Mouse (Mus musculus) limb, embryonic 14.5 days (tissue): ENCODE measurements around the gene Tiam1. TPM values are rescaled to one million over a fixed set of nuclear protein-coding genes. Genes with fewer than 3 reads are reported as not detected.

Experiments used
- ATAC-seq: fragments of 200-750 bp; cut with Nextera tagmentation; 2 replicates; pipeline ENCODE4 v1.8.0; 2017; ENCODE audit warnings: low read depth, moderate number of reproducible peaks, moderate TSS enrichment; ENCODE audit not compliant: low FRiP score
- DNase-seq: peaks from one replicate; pipeline ENCODE4 v3.0.0-alpha.2; 2015; ENCODE audit warnings: low spot score
- H3K27ac ChIP-seq: fragments of 300-500 bp; sonication (generic); replicated peaks from 2 replicates; pipeline ENCODE4 v1.5.1; 2014; ENCODE audit warnings: low read depth, mild to moderate bottlenecking, low read length, moderate library complexity, mixed read lengths
- H3K27me3 ChIP-seq: fragments of 300-500 bp; sonication (generic); 2 replicates; pipeline ENCODE4 v1.6.1; 2014; ENCODE audit warnings: low read length, mixed read lengths; ENCODE audit not compliant: control insufficient read depth, insufficient read depth
- H3K36me3 ChIP-seq: fragments of 300-500 bp; sonication (generic); 2 replicates; pipeline ENCODE4 v1.6.1; 2014; ENCODE audit warnings: mild to moderate bottlenecking, low read length, moderate library complexity, mixed read lengths; ENCODE audit not compliant: control insufficient read depth, insufficient read depth
- H3K4me1 ChIP-seq: fragments of 300-500 bp; sonication (generic); 2 replicates; pipeline ENCODE4 v1.6.1; 2014; ENCODE audit warnings: antibody characterized with exemption, low read length, mixed read lengths; ENCODE audit not compliant: control insufficient read depth, insufficient read depth
- H3K4me2 ChIP-seq: fragments of 300-500 bp; sonication (generic); replicated peaks from 2 replicates; pipeline ENCODE4 v1.6.1; 2014; ENCODE audit warnings: low read depth, mild to moderate bottlenecking, low read length, moderate library complexity; ENCODE audit not compliant: severe bottlenecking
- H3K4me3 ChIP-seq: fragments of 300-500 bp; sonication (generic); replicated peaks from 2 replicates; pipeline ENCODE4 v1.5.1; 2014; ENCODE audit warnings: low read length
- H3K9ac ChIP-seq: fragments of 300-500 bp; sonication (generic); 2 replicates; pipeline ENCODE4 v1.6.1; 2014; ENCODE audit warnings: mild to moderate bottlenecking, low read depth, low read length, moderate library complexity; ENCODE audit not compliant: severe bottlenecking
- H3K9me3 ChIP-seq: fragments of 300-500 bp; sonication (generic); 2 replicates; pipeline ENCODE4 v1.6.1; 2016; ENCODE audit warnings: low read length; ENCODE audit not compliant: control insufficient read depth
- POLR2A ChIP-seq: fragments of 200-500 bp; IDR thresholded peaks from 2 replicates; pipeline ENCODE4 v1.8.0; 2012; ENCODE audit warnings: inconsistent platforms, mild to moderate bottlenecking, moderate library complexity, borderline replicate concordance; ENCODE audit not compliant: insufficient read depth, insufficient read length; ENCODE audit errors: extremely low read depth
- WGBS: fragments of 180-500 bp; shearing (Covaris S2); extraction: QIAGEN DNeasy Blood & Tissue Kit; methylation state at CpG from one replicate; pipeline ENCODE4 v1.1.7; 2014; 5-methylcytosine and 5-hydroxymethylcytosine counted together
- polyA plus RNA-seq, 2 experiments: library from polyadenylated mRNA; depleted of rRNA in 1 of 2; stranded (reverse) in 1 of 2; unstranded in 1 of 2; fragments of >200 nt; fragmentation: Nextera tagmentation in 1 of 2; extraction: Ambion mirVana in 1 of 2; gene quantifications; 2 replicates each; pipeline versions ENCODE4 v1.2.1 to v1.2.3; 2012 to 2014

Tiam1 gene
- polyA plus RNA-seq, 2 experiments: 22.4 to 54.9 TPM

DNA sequence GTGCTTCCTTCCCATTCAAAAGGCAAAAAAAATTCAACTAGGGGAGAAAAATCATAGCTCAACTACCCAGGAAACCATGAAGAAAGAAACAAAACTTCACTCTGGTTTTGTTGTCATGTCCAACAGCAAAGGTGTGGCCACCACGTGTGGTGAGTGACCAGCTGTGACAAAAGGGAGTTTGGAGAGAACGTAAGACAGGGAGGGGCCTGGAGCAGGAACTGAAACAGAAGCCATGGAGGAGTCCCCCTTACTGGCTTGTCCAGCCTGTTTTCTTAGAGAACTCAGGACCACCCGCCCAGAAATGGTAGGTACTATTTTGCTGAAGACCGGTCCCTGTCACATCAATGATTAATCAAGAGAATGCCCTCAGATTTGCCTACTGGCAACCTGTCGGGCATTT is 342.1 kb downstream of the Tiam1 start:
- Histone ChIP-seq H3K27me3 (no peaks in the 10 kb centered on the region), H3K9ac (no peak overlapping the region), H3K4me3 (no peak overlapping the region), H3K36me3 (peaks cover 50% of the 10 kb centered on the region), H3K9me3 (no peaks in the 10 kb centered on the region), H3K4me2 (no peak overlapping the region), H3K27ac (no peak overlapping the region), H3K4me1 (no peaks in the 10 kb centered on the region)
- 80% methylated on average over 5 of the region's 5 CpGs for WGBS
- no peak for ATAC-seq
- TF ChIP-seq POLR2A: no peak
- DNase-seq: no peak

DNA sequence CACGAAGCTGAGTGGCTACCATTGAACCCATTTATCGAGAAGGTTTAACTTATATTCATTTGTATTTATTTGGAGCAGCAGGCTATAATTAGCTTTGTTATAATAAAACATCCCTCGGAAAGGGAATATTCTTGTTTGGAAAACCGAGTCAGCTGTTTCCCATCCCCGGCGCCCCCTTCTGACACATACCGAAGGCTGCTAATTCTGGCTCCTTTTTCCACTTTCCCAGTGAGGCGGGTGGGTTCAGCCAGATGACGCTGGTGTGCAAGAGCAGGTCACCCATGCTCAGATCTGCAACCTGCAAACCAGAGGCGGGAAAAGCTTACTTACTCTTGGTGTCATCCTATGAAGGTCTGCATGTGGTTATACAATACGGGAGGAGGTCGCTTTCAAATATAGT is 343.8 kb downstream of the Tiam1 start:
- Histone ChIP-seq H3K9me3 (no peaks in the 10 kb centered on the region), H3K4me2 (no peak overlapping the region), H3K36me3 (peaks cover 47% of the 10 kb centered on the region), H3K27me3 (no peaks in the 10 kb centered on the region), H3K9ac (no peak overlapping the region), H3K4me1 (no peaks in the 10 kb centered on the region), H3K27ac (no peak overlapping the region), H3K4me3 (no peak overlapping the region)
- no peak for TF ChIP-seq POLR2A
- WGBS: 82% methylated on average over 12 of the region's 12 CpGs
- DNase-seq (no peak), ATAC-seq (no peak)

DNA sequence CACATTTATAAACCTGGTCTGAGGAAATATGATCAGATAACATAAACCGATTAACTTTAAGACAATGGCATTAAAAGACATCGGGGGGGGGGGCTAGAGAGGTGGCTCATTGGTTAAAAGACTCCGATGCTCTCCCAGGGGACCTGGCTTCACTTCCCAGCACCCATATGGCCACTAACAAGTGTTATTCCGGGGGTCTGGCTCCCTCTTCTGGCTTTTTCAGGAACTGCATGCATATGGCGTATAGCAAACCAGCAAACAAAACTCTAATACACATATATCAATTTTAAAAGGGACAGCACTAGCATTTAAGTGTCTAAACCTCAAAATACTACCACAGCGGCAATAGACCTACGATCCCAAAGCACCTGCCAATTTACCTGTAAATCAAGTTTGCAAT is 347.0 kb downstream of the Tiam1 start:
- Histone ChIP-seq H3K27ac (no peak overlapping the region), H3K4me3 (no peak overlapping the region), H3K9ac (no peak overlapping the region), H3K36me3 (peaks cover 60% of the 10 kb centered on the region), H3K27me3 (no peaks in the 10 kb centered on the region), H3K4me2 (no peak overlapping the region), H3K4me1 (no peaks in the 10 kb centered on the region), H3K9me3 (no peaks in the 10 kb centered on the region)
- no peak for TF ChIP-seq POLR2A
- WGBS: 93% methylated on average over 7 of the region's 7 CpGs
- ATAC-seq: no peak
- no peak for DNase-seq

DNA sequence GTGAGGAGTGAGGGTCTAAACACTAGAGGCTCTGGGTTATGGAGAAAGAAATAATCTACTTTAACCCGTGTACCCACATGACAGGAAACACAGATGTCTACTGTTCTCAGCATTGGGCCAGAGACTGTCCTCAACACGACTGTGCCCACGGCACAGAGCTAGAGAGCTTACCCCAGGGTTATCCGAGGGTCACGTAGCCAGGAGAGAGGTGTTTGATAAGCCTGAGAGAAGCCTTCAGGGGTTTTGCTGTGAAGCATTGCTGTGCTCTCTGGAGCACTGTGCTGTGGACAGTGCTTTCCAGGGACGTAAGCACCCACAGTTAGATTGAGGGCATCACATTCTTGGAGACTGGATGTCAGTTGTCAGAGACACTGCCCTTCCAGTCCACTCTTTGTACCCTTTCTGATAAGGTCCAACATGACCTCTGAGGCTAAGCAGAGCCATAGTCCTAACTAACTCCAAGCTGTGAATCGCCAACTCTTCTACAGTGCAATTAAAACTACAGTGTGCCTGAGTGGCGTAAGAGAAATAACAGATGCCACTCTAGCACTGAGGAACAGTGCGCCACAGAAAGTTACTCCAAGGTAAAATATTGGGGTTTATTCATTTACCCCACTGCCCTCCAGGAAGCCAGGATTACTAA is 353.7 kb downstream of the Tiam1 start:
- ATAC-seq (no peak), DNase-seq (no peak)
- WGBS: 88% methylated on average over 9 of the region's 9 CpGs
- Histone ChIP-seq H3K4me2 (no peak overlapping the region), H3K4me1 (no peaks in the 10 kb centered on the region), H3K27ac (no peak overlapping the region), H3K9ac (no peak overlapping the region), H3K36me3 (peaks cover 64% of the 10 kb centered on the region), H3K9me3 (no peaks in the 10 kb centered on the region), H3K4me3 (no peak overlapping the region), H3K27me3 (no peaks in the 10 kb centered on the region)
- TF ChIP-seq POLR2A: no peak

DNA sequence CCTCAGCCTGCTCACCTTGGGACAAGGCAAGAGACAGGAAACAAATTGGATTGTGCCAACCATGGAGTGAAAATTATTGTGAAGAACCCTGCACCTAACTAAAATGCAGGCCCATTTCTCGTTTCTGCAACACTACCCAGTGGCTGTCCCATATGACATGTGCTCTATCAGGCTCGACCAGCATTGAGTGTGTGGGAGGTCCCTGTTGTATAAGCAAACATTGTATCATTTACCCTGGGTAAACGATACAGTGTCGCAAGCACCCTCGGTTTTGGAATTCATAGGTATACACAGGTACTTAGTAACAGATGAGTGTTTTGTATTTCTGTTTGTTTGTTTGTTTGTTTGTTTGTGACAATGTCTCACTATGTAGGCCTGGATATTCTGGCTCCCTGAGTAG is 357.8 kb downstream of the Tiam1 start:
- Histone ChIP-seq H3K9ac (no peak overlapping the region), H3K4me3 (no peak overlapping the region), H3K4me1 (no peaks in the 10 kb centered on the region), H3K27ac (no peak overlapping the region), H3K9me3 (no peaks in the 10 kb centered on the region), H3K4me2 (no peak overlapping the region), H3K36me3 (peaks cover 26% of the 10 kb centered on the region), H3K27me3 (no peaks in the 10 kb centered on the region)
- no peak for TF ChIP-seq POLR2A
- WGBS: 89% methylated on average over 5 of the region's 5 CpGs
- no peak for DNase-seq
- no peak for ATAC-seq

DNA sequence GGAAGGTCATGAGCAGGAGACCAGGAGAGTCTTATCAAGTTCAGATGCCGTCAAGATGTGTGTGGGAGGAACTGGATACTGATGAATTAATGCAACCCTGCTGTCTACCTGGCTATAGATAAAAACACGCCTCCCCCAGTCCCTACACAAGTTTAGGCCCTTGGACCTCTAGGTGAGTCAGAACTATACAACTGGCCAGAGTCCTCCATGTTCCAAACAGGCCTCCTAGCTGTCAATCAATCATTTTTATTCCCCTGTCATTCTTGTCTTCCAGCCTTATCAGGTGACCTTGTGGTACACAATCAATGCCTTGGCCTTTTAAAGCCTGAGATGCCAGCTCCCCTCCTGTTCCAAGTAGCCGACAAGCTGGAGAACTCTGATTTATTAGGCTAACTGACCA is 363.9 kb downstream of the Tiam1 start:
- Histone ChIP-seq H3K9me3 (no peaks in the 10 kb centered on the region), H3K4me2 (no peak overlapping the region), H3K4me1 (no peaks in the 10 kb centered on the region), H3K27me3 (no peaks in the 10 kb centered on the region), H3K36me3 (no peaks in the 10 kb centered on the region), H3K27ac (no peak overlapping the region), H3K4me3 (no peak overlapping the region), H3K9ac (no peak overlapping the region)
- ATAC-seq (no peak), DNase-seq (no peak)
- 77% methylated on average over 3 of the region's 3 CpGs for WGBS
- TF ChIP-seq POLR2A: no peak
